Mouse (Mus musculus) thymus, adult 2 months (tissue): Measurements from ENCODE around the gene Hist1h1c.

ENCODE experiments used
- CTCF ChIP-seq: fragments of 200-500 bp; IDR thresholded peaks from 2 replicates; pipeline ENCODE4 v1.5.1; 2012; ENCODE audit warnings: mild to moderate bottlenecking, control low read depth, low read length, moderate library complexity, borderline replicate concordance; ENCODE audit not compliant: control insufficient read depth, poor library complexity, insufficient read depth; ENCODE audit errors: extremely low read depth
- POLR2A ChIP-seq: fragments of 200-500 bp; IDR thresholded peaks from 2 replicates; pipeline ENCODE4 v1.6.1; 2012; ENCODE audit warnings: mild to moderate bottlenecking, low read length, control low read depth, moderate library complexity; ENCODE audit not compliant: control insufficient read depth, poor library complexity, insufficient read depth; ENCODE audit errors: extremely low read depth

DNA sequence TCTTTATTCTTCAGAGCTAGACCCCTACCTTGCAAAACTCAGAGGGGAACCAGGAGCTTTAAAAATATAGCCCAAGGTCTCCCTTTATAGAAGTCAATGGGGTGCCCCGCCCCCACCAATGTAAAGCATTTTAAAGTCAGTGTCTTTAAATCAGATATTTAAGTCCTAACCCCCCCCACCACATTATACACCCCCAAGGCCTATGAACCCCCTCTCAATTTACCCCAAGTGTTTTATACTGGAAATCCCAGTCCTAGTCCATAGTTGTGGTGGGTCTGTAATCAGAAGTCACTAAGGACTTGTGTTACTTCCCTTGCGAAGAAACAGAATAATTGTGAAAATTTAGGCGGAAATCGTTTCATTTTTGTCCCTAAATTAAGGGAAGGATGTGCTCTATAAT is 567 bp upstream of the Hist1h1c start:
- TF ChIP-seq CTCF = no peak
- no peak for TF ChIP-seq POLR2A
